Mouse (Mus musculus) stomach, embryonic 14.5 days (tissue): ENCODE data around the gene Adgrl4. TPM values are rescaled to one million over a fixed set of nuclear protein-coding genes. Genes with fewer than 3 reads are reported as not detected.

Source experiments
- ATAC-seq: fragments of 200-750 bp; cut with Nextera tagmentation; 2 replicates; pipeline ENCODE4 v1.8.0; 2017; ENCODE audit warnings: low read depth, moderate TSS enrichment; ENCODE audit not compliant: insufficient number of reproducible peaks, insufficient read depth, low FRiP score
- H3K27ac ChIP-seq: fragments of 300-500 bp; sonication (generic); 2 replicates; pipeline ENCODE4 v1.5.1; 2014; ENCODE audit warnings: mild to moderate bottlenecking, low read length, moderate library complexity, mixed read lengths
- H3K27me3 ChIP-seq: fragments of 300-500 bp; sonication (generic); 2 replicates; pipeline ENCODE4 v1.6.1; 2014; ENCODE audit warnings: low read length, control low read depth, mixed read lengths; ENCODE audit not compliant: control insufficient read depth, insufficient read depth
- H3K36me3 ChIP-seq: fragments of 300-500 bp; sonication (generic); 2 replicates; pipeline ENCODE4 v1.6.1; 2014; ENCODE audit warnings: mild to moderate bottlenecking, control low read depth, low read length, moderate library complexity, mixed read lengths; ENCODE audit not compliant: control insufficient read depth, insufficient read depth
- H3K4me1 ChIP-seq: fragments of 300-500 bp; sonication (generic); 2 replicates; pipeline ENCODE4 v1.6.1; 2014; ENCODE audit warnings: low read length, control low read depth, mixed read lengths; ENCODE audit not compliant: control insufficient read depth, insufficient read depth
- H3K4me2 ChIP-seq: fragments of 300-500 bp; sonication (generic); replicated peaks from 2 replicates; pipeline ENCODE4 v1.6.1; 2014; ENCODE audit warnings: low read depth, low read length, control low read depth
- H3K4me3 ChIP-seq: fragments of 300-500 bp; sonication (generic); 2 replicates; pipeline ENCODE4 v1.5.1; 2014; ENCODE audit warnings: low read depth, low read length, control low read depth
- H3K9ac ChIP-seq: fragments of 300-500 bp; sonication (generic); replicated peaks from 2 replicates; pipeline ENCODE4 v1.6.1; 2014; ENCODE audit warnings: low read depth, mild to moderate bottlenecking, control low read depth, low read length, moderate library complexity, mixed read lengths
- H3K9me3 ChIP-seq: fragments of 300-500 bp; sonication (generic); 2 replicates; pipeline ENCODE4 v1.6.1; 2016; ENCODE audit warnings: low read depth, low read length, control low read depth; ENCODE audit not compliant: control insufficient read depth
- WGBS: fragments of 180-500 bp; shearing (Covaris S2); extraction: QIAGEN DNeasy Blood & Tissue Kit; methylation state at CpG from one replicate; pipeline ENCODE4 v1.1.7; 2014; 5-methylcytosine and 5-hydroxymethylcytosine counted together
- polyA plus RNA-seq: library from polyadenylated mRNA; unstranded; fragments of >200 nt; fragmentation: Nextera tagmentation; extraction: Ambion mirVana; gene quantifications from 2 replicates; pipeline ENCODE4 v1.2.1, GENCODE M21; 2014

Adgrl4 gene
- polyA plus RNA-seq, 1 experiment from 2014 or later, result 8.0 TPM

- H3K4me2 ChIP-seq, result no peak overlapping the region
- H3K27ac ChIP-seq, result no peak overlapping the region
- H3K9ac ChIP-seq, result no peak overlapping the region
- no peaks in the 10 kb centered on the region for H3K27me3 ChIP-seq
- WGBS, result 31% methylated on average over 12 of the region's 12 CpGs
- H3K9me3 ChIP-seq, result no peaks in the 10 kb centered on the region
- ATAC-seq, result no peak
- no peaks in the 10 kb centered on the region for H3K4me1 ChIP-seq
- H3K4me3 ChIP-seq, result no peak overlapping the region
- no peaks in the 10 kb centered on the region for H3K36me3 ChIP-seq
These were observed 19.8 kb upstream of the Adgrl4 start for GRCm38 (mm10) chr3:151417688-151418572.

GRCm38 (mm10) chr3:151424326-151425207 is 13.1 kb upstream of the Adgrl4 start:
- Histone ChIP-seq H3K4me2 (no peak overlapping the region), H3K4me3 (no peak overlapping the region), H3K4me1 (no peaks in the 10 kb centered on the region), H3K27ac (no peak overlapping the region), H3K9ac (no peak overlapping the region), H3K9me3 (no peaks in the 10 kb centered on the region), H3K36me3 (no peaks in the 10 kb centered on the region), H3K27me3 (no peaks in the 10 kb centered on the region)
- ATAC-seq, result no peak
- 83% methylated on average over 9 of the region's 9 CpGs for WGBS

GRCm38 (mm10) chr3:151430106-151430505 is 7.6 kb upstream of the Adgrl4 start:
- Histone ChIP-seq H3K4me2 (no peak overlapping the region), H3K9ac (no peak overlapping the region), H3K4me1 (no peaks in the 10 kb centered on the region), H3K27ac (no peak overlapping the region), H3K4me3 (no peak overlapping the region), H3K36me3 (no peaks in the 10 kb centered on the region), H3K9me3 (no peaks in the 10 kb centered on the region), H3K27me3 (no peaks in the 10 kb centered on the region)
- 97% methylated on average over 3 of the region's 3 CpGs for WGBS
- ATAC-seq, result no peak

GRCm38 (mm10) chr3:151431507-151431906 is 6.2 kb upstream of the Adgrl4 start:
- no peaks in the 10 kb centered on the region for H3K9me3 ChIP-seq
- H3K4me2 ChIP-seq, result no peak overlapping the region
- no peak overlapping the region for H3K9ac ChIP-seq
- no peak for ATAC-seq
- 52% methylated on average over 2 of the region's 2 CpGs for WGBS
- H3K4me1 ChIP-seq, result no peaks in the 10 kb centered on the region
- H3K27ac ChIP-seq, result no peak overlapping the region
- H3K4me3 ChIP-seq, result no peak overlapping the region
- no peaks in the 10 kb centered on the region for H3K27me3 ChIP-seq
- no peaks in the 10 kb centered on the region for H3K36me3 ChIP-seq

DNA sequence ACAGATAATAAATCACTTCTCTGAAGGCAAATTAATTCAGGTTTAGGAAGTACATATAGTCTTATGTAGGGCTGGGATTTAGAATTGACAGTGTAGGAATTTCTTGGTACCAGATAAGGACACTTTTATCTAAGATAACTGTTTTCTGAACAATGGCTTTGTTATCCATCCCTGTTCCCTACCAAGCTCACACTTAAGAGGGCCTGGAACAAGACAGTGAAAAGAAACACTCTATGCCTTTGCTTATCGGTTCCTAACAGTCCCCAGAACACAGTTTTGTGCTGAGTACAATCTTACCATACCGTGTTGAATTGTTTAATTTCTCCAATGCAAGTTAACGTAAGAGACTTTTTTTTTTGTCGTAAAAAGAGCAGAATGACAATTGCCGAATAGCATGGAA is 677 bp downstream of the Adgrl4 start:
- Histone ChIP-seq H3K9ac (no peak overlapping the region), H3K4me3 (0 out of 2 replicates have a peak overlapping the region, but pooled peaks have one; percentile 9), H3K36me3 (no peaks in the 10 kb centered on the region), H3K4me1 (no peaks in the 10 kb centered on the region), H3K4me2 (no peak overlapping the region), H3K9me3 (no peaks in the 10 kb centered on the region), H3K27ac (no peak overlapping the region), H3K27me3 (no peaks in the 10 kb centered on the region)
- no peak for ATAC-seq
- 60% methylated on average over 5 of the region's 5 CpGs for WGBS

DNA sequence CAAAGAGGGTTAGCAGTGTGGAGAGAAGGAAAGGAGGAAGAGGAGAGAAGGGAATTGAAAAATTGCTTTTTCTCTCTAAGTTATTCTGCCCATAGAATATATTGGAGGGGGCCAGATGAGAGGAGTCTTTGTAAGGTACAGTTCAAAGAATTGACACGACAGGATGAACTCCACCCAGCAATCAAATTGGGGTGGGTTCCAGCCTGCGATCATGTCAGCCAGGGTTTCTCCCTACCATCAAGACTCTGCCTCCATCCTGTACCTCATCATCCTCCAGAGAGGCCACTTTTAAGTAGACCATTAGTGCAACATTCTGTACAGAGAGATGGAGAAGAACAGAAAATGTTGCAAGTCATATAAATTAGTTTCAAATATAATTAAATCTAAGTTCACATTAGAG is 2.3 kb downstream of the Adgrl4 start:
- Histone ChIP-seq H3K9me3 (no peaks in the 10 kb centered on the region), H3K4me1 (no peaks in the 10 kb centered on the region), H3K4me2 (no peak overlapping the region), H3K27me3 (no peaks in the 10 kb centered on the region), H3K27ac (no peak overlapping the region), H3K4me3 (no peak overlapping the region), H3K36me3 (no peaks in the 10 kb centered on the region), H3K9ac (no peak overlapping the region)
- ATAC-seq, result no peak
- WGBS, result 69% methylated on average over 2 of the region's 2 CpGs

DNA sequence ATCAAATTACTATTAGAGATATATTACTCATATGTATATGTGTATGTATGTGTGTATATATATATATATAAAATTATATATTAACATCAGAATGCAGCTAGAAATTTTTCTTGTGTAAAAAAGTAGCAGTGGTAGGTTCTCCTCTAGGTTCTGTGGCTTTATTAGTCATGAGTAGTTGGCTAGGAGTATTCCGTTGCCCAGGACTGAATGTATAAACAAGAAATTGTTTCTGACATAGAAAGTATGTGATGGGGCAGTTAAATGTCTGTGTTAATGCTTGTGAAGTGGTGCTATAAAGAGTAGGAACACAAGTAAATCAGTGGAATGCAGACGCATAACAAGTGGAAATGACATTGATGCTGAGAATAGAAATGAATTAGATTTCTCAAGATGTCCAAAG is 4.3 kb downstream of the Adgrl4 start:
- no peaks in the 10 kb centered on the region for H3K4me1 ChIP-seq
- 77% methylated on average over 2 of the region's 2 CpGs for WGBS
- no peaks in the 10 kb centered on the region for H3K9me3 ChIP-seq
- no peak overlapping the region for H3K9ac ChIP-seq
- no peak overlapping the region for H3K4me3 ChIP-seq
- H3K27me3 ChIP-seq, result no peaks in the 10 kb centered on the region
- no peak overlapping the region for H3K27ac ChIP-seq
- ATAC-seq, result no peak
- no peak overlapping the region for H3K4me2 ChIP-seq
- H3K36me3 ChIP-seq, result no peaks in the 10 kb centered on the region

- Histone ChIP-seq H3K4me2 (no peak overlapping the region), H3K27ac (no peak overlapping the region), H3K4me3 (no peak overlapping the region), H3K27me3 (no peaks in the 10 kb centered on the region), H3K9ac (no peak overlapping the region), H3K9me3 (no peaks in the 10 kb centered on the region), H3K36me3 (no peaks in the 10 kb centered on the region), H3K4me1 (no peaks in the 10 kb centered on the region)
- ATAC-seq, result no peak
- 80% methylated on average over 5 of the region's 5 CpGs for WGBS
These were observed 5.8 kb downstream of the Adgrl4 start for GRCm38 (mm10) chr3:151443486-151443885.
